ENCODE assay signal across 8 mouse cellular contexts in the genomic region with DNA sequence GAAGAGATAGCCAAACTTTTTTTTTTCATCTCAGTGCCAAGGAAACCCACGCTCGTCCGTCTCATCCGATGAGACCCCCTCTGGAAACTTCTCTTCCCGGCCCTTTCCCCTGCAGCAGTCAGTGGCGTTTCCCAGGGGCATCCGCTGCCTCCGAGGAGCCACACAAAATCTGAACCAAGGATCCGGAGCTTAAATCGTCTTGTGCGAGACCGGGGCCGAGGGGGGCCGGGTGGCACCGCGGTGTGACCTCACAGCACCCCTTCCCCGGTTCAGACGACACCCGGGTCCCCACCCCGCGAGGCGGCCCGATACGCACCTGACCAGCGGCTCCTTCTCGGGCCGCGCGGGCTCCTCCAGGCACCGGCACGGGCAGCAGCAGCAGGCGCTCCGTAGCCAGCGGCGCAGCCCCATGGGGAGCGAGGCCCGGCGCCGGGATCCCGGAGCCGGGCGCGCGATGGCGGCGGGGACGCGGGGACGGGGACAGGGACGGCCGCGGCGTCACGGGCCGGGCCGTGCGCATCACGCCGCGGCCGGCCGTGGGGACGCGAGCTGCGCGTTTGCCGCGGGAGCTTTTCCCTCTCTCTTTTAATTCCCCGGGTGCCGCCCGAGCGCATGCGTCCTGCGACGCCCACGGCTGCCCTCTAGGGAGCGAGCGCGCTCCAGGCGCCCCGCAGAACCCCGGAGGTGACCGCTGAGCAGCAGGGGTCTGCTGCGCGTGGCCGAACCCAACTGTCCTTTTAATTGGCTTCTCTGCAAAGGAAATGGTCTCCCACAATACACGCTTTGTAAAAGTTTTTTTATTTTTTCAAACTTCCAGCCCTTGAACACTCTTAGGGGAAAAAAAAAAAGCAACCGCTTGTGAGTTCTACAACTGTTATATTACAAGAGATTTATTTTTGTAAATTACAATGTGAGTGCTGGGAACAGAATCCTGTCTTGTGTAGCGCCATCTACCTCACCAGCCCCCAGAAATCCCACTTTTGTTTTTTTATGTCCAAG. TPM values are rescaled to one million over a fixed set of nuclear protein-coding genes. Genes with fewer than 3 reads are reported as not detected.
DNase-seq lines count a peak whose midpoint lies in the region; ATAC-seq lines count a peak whose summit lies in the region.

A gene (minus strand): TSS at position 607 of the 999 bp plus-strand sequence.

- H3K4me1 ChIP-seq in hindbrain, embryonic 11.5 days (replicated peaks; ENCODE audit: control insufficient read depth, insufficient read depth, low read length), result no peaks in the 10 kb centered on the region

- peak; percentile 84 for DNase-seq in MN1 (ENCODE audit: low spot score)
- DNase-seq in cerebellum, adult 18-20 months, result peak; percentile 73 to 85
- DNase-seq in hindbrain, embryonic 11.5 days (ENCODE audit: low spot score), result peak; percentile 76
- peak; percentile 56 to 71 for DNase-seq in left cerebral cortex, adult 18-20 months (ENCODE audit: low spot score in 2 of 2)
- peak; percentile 74 for DNase-seq in right cerebral cortex, adult 18-20 months

- peak; percentile 93 for ATAC-seq in frontal cortex, adult (ENCODE audit: low TSS enrichment)
- peak; percentile 78 for ATAC-seq in hindbrain, embryonic 11.5 days (ENCODE audit: low FRiP score)
- ATAC-seq in megakaryocyte, adult 5-6 weeks (ENCODE audit: poor library complexity, severe bottlenecking), result peak; percentile 77
- no peak for ATAC-seq in activated CD4-positive, CD25-positive, alpha-beta regulatory T cell, adult 4 months

- H3K4me2 ChIP-seq in hindbrain, embryonic 11.5 days (replicated peaks; ENCODE audit: low read depth, low read length), result peak within 1 kb of the TSS; percentile 99

- WGBS in hindbrain, embryonic 11.5 days, result under 1% methylated on average over 70 of the region's 89 CpGs

- H3K9ac ChIP-seq in hindbrain, embryonic 11.5 days (ENCODE audit: low read depth, low read length), result peak within 1 kb of the TSS; percentile 69

- peaks cover 7% of the 10 kb centered on the region; the same call in 1 of the 2 replicates for H3K27me3 ChIP-seq in hindbrain, embryonic 11.5 days (ENCODE audit: control insufficient read depth, insufficient read depth, low read length)

- H3K9me3 ChIP-seq in hindbrain, embryonic 11.5 days (ENCODE audit: control insufficient read depth, low read length), result no peaks in the 10 kb centered on the region

- 0 out of 2 replicates have a peak within 1 kb of the TSS, but pooled peaks have one; percentile 20 for H3K27ac ChIP-seq in hindbrain, embryonic 11.5 days (ENCODE audit: low read depth, low read length)

- H3K36me3 ChIP-seq in hindbrain, embryonic 11.5 days (ENCODE audit: control insufficient read depth, insufficient read depth, low read length), result no peaks in the 10 kb centered on the region

- H3K4me3 ChIP-seq in hindbrain, embryonic 11.5 days (ENCODE audit: low read depth, low read length), result peak within 1 kb of the TSS; percentile 71

RNA-seq across cellular contexts. Expression of the gene that starts here (rescaled TPM):
- 15.6 and 24.1 TPM in 2 replicates for polyA plus RNA-seq in hindbrain, embryonic 11.5 days (2014; fragmentation: Nextera tagmentation; extraction: Ambion mirVana)
- 1 to 10 TPM; 5.2 to 6.1 TPM for total RNA-seq in left cerebral cortex, adult 18-20 months (2021)
- total RNA-seq in megakaryocyte, adult 5-6 weeks (2015), result 0.18 and 1.6 TPM in 2 replicates
- 0.37 and 1.1 TPM in 2 replicates for total RNA-seq in megakaryocyte, adult 5-6 weeks (2017)
- under 1 TPM in 1 of 2 experiments, not detected in 1; 0.15 TPM for polyA plus RNA-seq in activated CD4-positive, CD25-positive, alpha-beta regulatory T cell, adult 4 months (2017; shearing (Covaris generic))

Comparison
In these comparisons a context has a peak if more than half of its experiments do, and no peak if none do; other contexts are left out.
1. RNA of the gene that starts here (polyA plus RNA-seq): 15.6 to 24.1 TPM in hindbrain, embryonic 11.5 days; 0.15 TPM in activated CD4-positive, CD25-positive, alpha-beta regulatory T cell, adult 4 months; every median in the first group is over 10 times any median in the second.
2. Peak in every context shown above with its lines, with median percentiles within 50 percentile points of each other: DNase-seq.